Mouse (Mus musculus): ENCODE data around the gene Wap.

GRCm38 (mm10) chr11:6588295-6588694 lies 50.1 kb downstream of the Wap start:
- TF ChIP-seq CTCF (IDR thresholded peaks at IDR 0.05; ENCODE audit: insufficient read depth, low read length): no peak
- no peak for TF ChIP-seq POLR2A (IDR thresholded peaks at IDR 0.05; ENCODE audit: borderline replicate concordance, extremely low read depth, low read depth, low read length)
